Mouse (Mus musculus): Measurements from ENCODE around the gene Ptpn11.

DNA sequence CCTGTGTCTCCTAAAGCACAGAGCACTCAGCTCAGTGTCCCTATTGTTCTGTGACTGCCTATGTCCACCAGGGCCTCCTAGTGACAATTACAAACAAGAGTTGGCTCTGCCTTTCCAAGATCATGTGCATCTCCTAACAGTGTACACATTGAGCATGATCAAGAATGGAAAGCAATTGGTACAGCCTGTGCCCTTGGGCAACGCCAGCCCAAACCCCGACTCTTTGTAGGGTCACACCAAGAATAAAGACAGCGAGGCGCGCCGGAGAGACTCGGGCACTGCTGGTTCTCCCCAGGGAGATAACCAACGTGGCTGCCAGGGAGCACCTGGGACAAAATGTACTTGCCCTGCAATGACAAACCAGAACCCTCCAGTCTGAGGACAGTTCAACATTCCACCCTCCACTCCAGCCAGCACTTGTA, 3.6 kb downstream of the Ptpn11 start:
- TF ChIP-seq CTCF (IDR thresholded peaks at IDR 0.05; ENCODE audit: borderline replicate concordance, insufficient read depth, low read length) (no peak), POLR2A (IDR thresholded peaks at IDR 0.05; ENCODE audit: low read depth, low read length) (no peak)

All from embryonic fibroblast, embryonic 13.5 days (primary cell).